Mouse (Mus musculus): ENCODE measurements around the gene Zfp598. TPM values are rescaled to one million over a fixed set of nuclear protein-coding genes. Genes with fewer than 3 reads are reported as not detected.
A peak's percentile ranks its signal among the peaks of the same experiment; 100 is the strongest.
"Not testable (repeated sequence)": the region's sequence is repeated elsewhere in the genome, so short reads cannot be mapped to it uniquely, and the experiment has no call there.

Gene Zfp598
- total RNA-seq, 2 experiments from 2014 or later: 47.5 to 48.9 TPM

DNA sequence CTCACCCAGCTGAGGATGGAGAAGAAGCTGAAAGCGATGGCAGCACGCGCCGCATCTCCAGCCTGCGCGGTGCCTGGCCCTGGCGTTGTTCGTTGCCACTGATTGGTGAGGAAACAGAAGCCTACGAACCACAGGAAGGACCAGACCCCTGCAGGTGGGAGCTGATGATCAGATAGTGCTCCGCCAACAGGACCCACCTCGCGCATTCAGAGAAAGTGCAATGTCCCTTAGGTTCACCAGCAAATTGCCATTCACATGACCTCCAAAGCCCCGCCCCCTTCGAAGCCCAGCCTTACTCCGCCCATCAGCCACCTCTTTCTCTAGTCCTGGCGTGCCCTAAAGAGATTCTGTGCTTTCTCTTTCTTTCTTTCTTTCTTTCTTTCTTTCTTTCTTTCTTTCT, 17.0 kb downstream of the Zfp598 start:
- DNase-seq (ENCODE audit: low spot score in 2 of 2): no peak

GRCm38 (mm10) chr17:24687146-24687595, 17.7 kb downstream of the Zfp598 start:
- DNase-seq (ENCODE audit: low spot score in 2 of 2): no peak

GRCm38 (mm10) chr17:24687599-24687998, 18.1 kb downstream of the Zfp598 start:
- DNase-seq (ENCODE audit: low spot score in 2 of 2): no peak

DNA sequence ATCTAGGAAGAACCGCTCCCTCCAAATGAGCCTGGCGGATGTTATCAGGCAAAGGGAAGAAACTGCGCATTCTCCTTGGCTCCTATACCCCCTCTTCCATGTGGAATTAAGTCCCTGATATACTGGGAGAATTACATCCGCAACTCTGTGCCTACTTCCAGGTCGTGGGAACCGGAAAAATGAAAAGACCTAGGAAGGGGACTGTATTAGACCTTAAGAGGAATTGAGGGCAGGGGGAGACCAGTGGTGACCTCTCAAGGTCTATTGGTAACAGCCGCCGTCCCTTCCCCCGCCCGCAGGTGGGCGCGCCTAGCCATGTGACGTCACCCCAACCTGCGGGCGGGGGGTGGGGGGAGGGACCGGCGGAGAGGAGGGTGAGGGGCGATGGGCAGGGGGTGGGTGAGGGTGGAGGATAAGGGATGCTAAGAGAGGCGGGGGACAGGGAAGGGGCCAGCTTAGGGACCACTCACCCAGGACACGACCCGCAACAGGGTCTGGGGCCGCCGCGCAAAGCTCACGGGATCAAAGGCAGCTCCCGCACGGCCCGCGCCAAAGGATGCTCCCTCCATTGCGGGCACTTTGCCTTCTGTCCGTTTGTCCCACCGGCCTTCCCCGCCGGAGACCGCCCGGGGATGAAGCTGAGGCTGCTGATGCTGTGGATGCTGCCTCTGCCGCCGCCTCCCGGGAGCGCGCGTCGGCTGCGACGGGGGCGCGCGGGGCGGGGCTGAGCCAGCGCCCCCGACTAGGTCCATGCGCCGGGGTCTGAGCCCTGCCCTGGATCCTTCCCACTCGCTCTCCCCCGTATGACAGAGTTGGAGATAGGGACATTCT, 20.0 kb downstream of the Zfp598 start, which contains the start of gene Syngr3:
Gene Syngr3 (minus strand): TSS at position 705 of the 831 bp plus-strand sequence.
- DNase-seq (ENCODE audit: low spot score in 2 of 2): no peak

GRCm38 (mm10) chr17:24692385-24692784, 22.9 kb downstream of the Zfp598 start:
- no peak for DNase-seq (ENCODE audit: low spot score in 2 of 2)

DNA sequence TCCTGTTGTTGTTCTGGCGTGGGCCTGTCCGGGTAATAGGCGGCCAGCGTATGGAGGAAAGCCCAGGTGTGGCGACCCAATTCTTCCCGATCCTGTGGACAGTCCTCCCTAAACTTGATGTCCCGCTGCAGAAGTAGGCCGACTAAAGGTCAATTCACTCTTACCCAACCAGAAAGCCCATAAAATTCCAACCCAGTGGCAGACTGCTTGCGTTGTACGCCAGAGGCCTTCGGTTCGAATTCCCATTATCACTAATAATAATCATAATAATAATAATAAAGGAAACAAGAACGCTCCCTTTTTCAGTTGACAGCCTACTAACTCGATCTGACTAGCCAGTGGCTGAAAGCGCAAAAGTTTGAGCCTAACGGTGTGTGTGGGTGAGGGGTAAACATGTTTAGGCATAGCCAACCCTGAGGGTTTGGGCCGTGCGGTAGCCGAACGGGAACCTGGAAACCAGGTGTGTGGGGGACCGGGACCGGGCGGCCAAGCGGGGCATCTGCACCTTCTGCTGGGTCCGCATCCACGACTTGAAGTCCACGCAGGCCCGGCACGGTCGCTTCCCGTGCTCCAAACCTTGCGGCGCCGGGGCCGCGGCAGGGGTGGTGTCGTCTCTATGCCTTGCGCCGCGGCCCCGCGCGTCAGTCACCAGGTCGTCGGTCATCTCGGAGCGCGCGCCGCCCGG, 26.0 kb downstream of the Zfp598 start:
- no peak for DNase-seq (ENCODE audit: low spot score in 2 of 2)

GRCm38 (mm10) chr17:24696011-24696697, 26.7 kb downstream of the Zfp598 start, which contains the start of the genes Gfer and Noxo1:
Gfer (minus strand) TSS chr17:24696156.
Noxo1 (plus strand) TSS chr17:24696234.
- peak; percentile 66 to 81 for DNase-seq (ENCODE audit: low spot score in 2 of 2)

- DNase-seq (ENCODE audit: low spot score in 2 of 2): no peak
Measured at GRCm38 (mm10) chr17:24697985-24698384, 28.5 kb downstream of the Zfp598 start.

DNA sequence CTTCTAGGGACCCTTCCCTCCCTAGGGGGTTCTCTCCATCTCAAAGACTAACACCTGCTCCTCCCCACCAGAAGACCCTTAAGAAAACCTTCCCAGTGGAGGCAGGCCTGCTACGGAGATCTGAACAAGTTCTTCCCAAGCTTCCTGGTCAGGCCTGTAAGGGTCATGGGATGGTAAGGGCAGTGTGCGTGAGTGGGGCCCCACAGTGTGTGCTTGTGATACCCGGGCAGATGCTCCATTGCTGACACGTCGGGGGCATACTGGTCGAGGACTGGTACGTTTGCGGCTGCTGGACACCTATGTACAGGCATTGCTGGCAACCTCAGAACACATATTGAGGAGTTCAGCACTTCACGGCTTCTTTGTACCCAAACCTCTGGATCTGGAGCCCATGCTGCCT, 29.2 kb downstream of the Zfp598 start:
- no peak for DNase-seq (ENCODE audit: low spot score in 2 of 2)

- DNase-seq (ENCODE audit: low spot score in 2 of 2): no peak
Measured at GRCm38 (mm10) chr17:24699473-24699872, 30.0 kb downstream of the Zfp598 start.

DNA sequence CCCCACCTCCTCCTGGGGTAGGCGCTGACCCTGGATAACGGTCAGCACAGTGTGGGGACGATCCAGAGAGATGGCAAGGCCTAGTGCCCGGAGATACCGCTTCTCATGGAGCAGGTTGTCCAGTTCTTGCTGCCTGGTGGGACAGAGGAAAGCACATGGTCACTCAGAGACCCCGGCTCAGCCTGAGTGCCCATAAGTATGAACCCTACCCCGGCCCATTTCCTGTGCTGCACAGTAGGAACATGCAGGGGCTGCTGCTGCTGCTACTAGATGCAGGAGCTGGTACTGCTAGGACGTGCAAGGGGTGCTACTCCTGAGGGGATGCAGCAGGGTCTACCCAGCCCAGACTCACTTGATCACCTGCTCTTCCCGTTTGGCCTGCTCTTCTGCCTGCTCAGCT, 31.8 kb downstream of the Zfp598 start:
- DNase-seq (ENCODE audit: low spot score in 2 of 2): no peak

DNA sequence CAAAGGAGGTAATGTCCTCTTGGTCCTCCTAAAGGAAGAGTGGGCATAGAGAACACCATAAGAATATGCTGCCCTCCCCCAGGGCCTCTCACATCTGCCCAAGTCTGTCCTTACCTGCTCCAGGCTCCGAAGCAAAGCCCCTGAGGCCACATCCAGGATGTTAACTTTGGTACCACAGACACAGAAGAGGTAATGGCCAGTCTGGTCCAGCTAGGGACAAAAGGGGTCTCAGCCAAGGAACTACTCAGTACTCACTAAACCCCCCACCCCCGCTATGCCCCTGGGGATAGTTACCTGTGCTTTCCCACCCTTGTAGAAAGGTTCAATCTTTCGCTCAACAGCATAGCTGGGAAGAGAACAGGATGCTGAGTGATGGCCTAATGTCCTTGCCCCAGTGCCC, 36.3 kb downstream of the Zfp598 start:
- no peak for DNase-seq (ENCODE audit: low spot score in 2 of 2)

GRCm38 (mm10) chr17:24706982-24707800, 37.7 kb downstream of the Zfp598 start, which contains the start of gene Tbl3:
Tbl3 (minus strand) TSS chr17:24707660.
- peak; percentile 84 for DNase-seq (ENCODE audit: low spot score in 2 of 2)

DNA sequence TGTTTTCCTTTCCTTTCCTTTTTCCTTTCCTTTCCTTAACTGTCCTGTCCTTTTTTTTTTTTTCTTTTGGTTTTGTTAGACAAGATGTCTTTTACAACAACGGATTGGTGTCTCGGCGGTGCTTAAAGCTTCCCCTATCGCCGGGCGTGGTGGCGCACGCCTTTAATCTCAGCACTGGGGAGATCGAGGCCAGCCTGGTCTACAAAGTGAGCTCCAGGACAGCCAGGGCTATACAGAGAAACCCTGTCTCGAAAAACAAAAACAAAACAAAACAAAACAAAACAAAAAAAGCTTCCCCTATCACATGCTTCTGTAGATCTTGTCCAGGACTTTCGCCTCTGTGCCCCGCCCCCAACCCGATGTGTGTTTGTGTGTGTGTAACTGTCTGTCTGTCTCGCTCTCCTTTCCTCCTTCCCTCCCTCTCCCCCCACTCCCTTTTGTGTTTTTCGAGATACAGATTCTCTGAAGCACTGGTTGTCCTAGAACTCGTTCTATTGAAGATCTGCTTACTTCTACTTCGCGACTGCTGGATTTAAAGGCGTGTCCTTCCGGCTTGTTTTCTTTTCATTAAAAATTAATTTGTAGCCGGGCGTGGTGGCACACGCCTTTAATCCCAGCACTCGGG, 38.4 kb downstream of the Zfp598 start:
- no peak for DNase-seq (ENCODE audit: low spot score in 2 of 2)

- DNase-seq (ENCODE audit: low spot score in 2 of 2): no peak
Measured at GRCm38 (mm10) chr17:24708646-24709045, 39.2 kb downstream of the Zfp598 start.

GRCm38 (mm10) chr17:24715556-24715955, 46.1 kb downstream of the Zfp598 start:
- no peak for DNase-seq (ENCODE audit: low spot score in 2 of 2)

- no peak for DNase-seq (ENCODE audit: low spot score in 2 of 2)
Measured at GRCm38 (mm10) chr17:24716166-24716682, 46.7 kb downstream of the Zfp598 start.

GRCm38 (mm10) chr17:24717943-24718342, 48.5 kb downstream of the Zfp598 start, which contains the start of the genes Rnf151 and Rps2:
Rnf151 (minus strand) TSS chr17:24718063.
Rps2 (plus strand) TSS chr17:24718116.
- DNase-seq (ENCODE audit: low spot score in 2 of 2): no peak

- not testable (repeated sequence) for DNase-seq (ENCODE audit: low spot score in 2 of 2)
Measured at GRCm38 (mm10) chr17:24718938-24719337, 49.5 kb downstream of the Zfp598 start.

Data from adrenal gland, postnatal 4 days (tissue).